Mouse (Mus musculus): ENCODE results near the gene Atp6v0a1.

DNA sequence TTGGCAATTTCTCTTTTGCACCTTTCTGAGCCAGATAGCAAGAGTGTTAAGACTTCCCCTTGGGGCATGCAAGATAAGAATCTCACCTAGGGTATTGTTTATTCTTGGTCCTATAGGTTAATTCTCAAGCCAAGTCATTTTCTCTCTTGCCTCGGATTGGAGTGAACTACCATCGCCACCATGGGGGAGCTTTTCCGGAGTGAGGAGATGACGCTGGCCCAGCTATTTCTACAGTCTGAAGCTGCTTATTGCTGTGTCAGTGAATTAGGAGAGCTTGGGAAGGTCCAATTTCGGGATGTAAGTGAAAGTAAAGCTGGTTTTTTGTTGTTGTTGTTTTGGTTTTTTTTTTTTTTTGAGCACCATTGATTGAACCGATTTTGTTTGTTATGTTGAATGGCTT, 2.4 kb downstream of the Atp6v0a1 start:
- TF ChIP-seq CTCF (conservative IDR thresholded peaks at IDR 0.05; ENCODE audit: low read length): no peak
- TF ChIP-seq POU5F1 (IDR thresholded peaks at IDR 0.05; ENCODE audit: borderline replicate concordance, low read length): no peak
- TF ChIP-seq NANOG (IDR thresholded peaks at IDR 0.05; ENCODE audit: borderline replicate concordance, low read length): no peak

Data from E14TG2a.4 (cell line).